Mouse (Mus musculus): ENCODE measurements around the gene Hba-x.

The Hba-x gene

GRCm38 (mm10) chr11:32243205-32243955, 32.8 kb upstream of the Hba-x start:
- TF ChIP-seq GATA4 (IDR thresholded peaks at IDR 0.05; ENCODE audit: insufficient replicate concordance, low read length) = no peak

GRCm38 (mm10) chr11:32244064-32244463, 32.1 kb upstream of the Hba-x start:
- no peak for TF ChIP-seq GATA4 (IDR thresholded peaks at IDR 0.05; ENCODE audit: insufficient replicate concordance, low read length)

- TF ChIP-seq GATA4 (IDR thresholded peaks at IDR 0.05; ENCODE audit: insufficient replicate concordance, low read length) = no peak
Measured at GRCm38 (mm10) chr11:32244617-32245016, 31.6 kb upstream of the Hba-x start.

- no peak for TF ChIP-seq GATA4 (IDR thresholded peaks at IDR 0.05; ENCODE audit: insufficient replicate concordance, low read length)
Measured at GRCm38 (mm10) chr11:32245614-32246013, 30.6 kb upstream of the Hba-x start.

GRCm38 (mm10) chr11:32247068-32247467, 29.1 kb upstream of the Hba-x start:
- no peak for TF ChIP-seq GATA4 (IDR thresholded peaks at IDR 0.05; ENCODE audit: insufficient replicate concordance, low read length)

- TF ChIP-seq GATA4 (IDR thresholded peaks at IDR 0.05; ENCODE audit: insufficient replicate concordance, low read length) = no peak
Measured at GRCm38 (mm10) chr11:32248350-32248749, 27.9 kb upstream of the Hba-x start.

GRCm38 (mm10) chr11:32250880-32251763, 25.1 kb upstream of the Hba-x start:
- TF ChIP-seq GATA4 (IDR thresholded peaks at IDR 0.05; ENCODE audit: insufficient replicate concordance, low read length) = no peak

- no peak for TF ChIP-seq GATA4 (IDR thresholded peaks at IDR 0.05; ENCODE audit: insufficient replicate concordance, low read length)
Measured at GRCm38 (mm10) chr11:32253121-32253520, 23.1 kb upstream of the Hba-x start.

GRCm38 (mm10) chr11:32256146-32256545, 20.1 kb upstream of the Hba-x start:
- TF ChIP-seq GATA4 (IDR thresholded peaks at IDR 0.05; ENCODE audit: insufficient replicate concordance, low read length) = no peak

- no peak for TF ChIP-seq GATA4 (IDR thresholded peaks at IDR 0.05; ENCODE audit: insufficient replicate concordance, low read length)
Measured at GRCm38 (mm10) chr11:32256566-32256965, 19.6 kb upstream of the Hba-x start.

GRCm38 (mm10) chr11:32262674-32263415, 13.4 kb upstream of the Hba-x start:
- TF ChIP-seq GATA4 (IDR thresholded peaks at IDR 0.05; ENCODE audit: insufficient replicate concordance, low read length) = no peak

- TF ChIP-seq GATA4 (IDR thresholded peaks at IDR 0.05; ENCODE audit: insufficient replicate concordance, low read length) = no peak
Measured at GRCm38 (mm10) chr11:32265117-32265738, 11.0 kb upstream of the Hba-x start.

GRCm38 (mm10) chr11:32266194-32266593, 10.0 kb upstream of the Hba-x start:
- TF ChIP-seq GATA4 (IDR thresholded peaks at IDR 0.05; ENCODE audit: insufficient replicate concordance, low read length) = no peak

GRCm38 (mm10) chr11:32266776-32267175, 9.4 kb upstream of the Hba-x start:
- TF ChIP-seq GATA4 (IDR thresholded peaks at IDR 0.05; ENCODE audit: insufficient replicate concordance, low read length) = no peak

Measured in liver, adult (tissue).